Mouse (Mus musculus) layer of hippocampus, adult 2 months (tissue): ENCODE results near the gene Tcl1b3. TPM values are rescaled to one million over a fixed set of nuclear protein-coding genes. Genes with fewer than 3 reads are reported as not detected.

Source experiments
- DNase-seq, 2 experiments: peaks; one replicate each; pipeline ENCODE4 v3.0.0; 2022; ENCODE audit warnings: low spot score in 2 of 2
- H3K27ac ChIP-seq: fragments of 200-600 bp; 2 replicates; pipeline ENCODE4 v1.8.1; 2022
- H3K4me3 ChIP-seq: fragments of 200-600 bp; 2 replicates; pipeline ENCODE4 v1.8.1; 2022; ENCODE audit warnings: mild to moderate bottlenecking
- CTCF ChIP-seq: fragments of 200-600 bp; conservative IDR thresholded peaks from 2 replicates; pipeline ENCODE4 v1.8.1; 2022; ENCODE audit warnings: antibody characterized with exemption, mild to moderate bottlenecking, moderate library complexity
- total RNA-seq, 2 experiments: library from RNA; stranded (reverse); gene quantifications; 2 replicates each; pipeline ENCODE4 v1.2.3; 2021

Tcl1b3 gene
- total RNA-seq, 2 experiments from 2014 or later: not detected

DNA sequence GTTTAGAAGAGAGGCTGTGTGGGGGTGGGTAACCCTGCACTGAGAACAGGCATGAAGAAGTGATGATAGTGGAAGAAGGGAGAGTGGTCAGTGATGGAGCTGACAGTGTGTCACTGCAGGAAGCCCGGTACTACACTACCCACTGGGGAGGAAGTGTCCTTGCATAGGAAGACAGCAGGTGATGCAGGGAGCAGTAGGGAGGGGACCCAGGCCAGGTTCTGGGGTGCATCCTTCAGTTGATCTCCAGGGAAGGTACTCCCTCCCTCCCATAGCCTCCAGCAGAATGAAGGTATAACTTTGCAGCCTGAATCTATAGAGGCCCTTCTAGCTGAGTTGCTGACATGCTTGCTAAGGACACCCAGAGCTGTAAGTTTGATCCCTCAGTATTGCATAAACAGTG lies 16.2 kb downstream of the Tcl1b3 start:
- H3K27ac ChIP-seq: no peak overlapping the region
- no peak for TF ChIP-seq CTCF
- H3K4me3 ChIP-seq: no peak overlapping the region
- no peak for DNase-seq

DNA sequence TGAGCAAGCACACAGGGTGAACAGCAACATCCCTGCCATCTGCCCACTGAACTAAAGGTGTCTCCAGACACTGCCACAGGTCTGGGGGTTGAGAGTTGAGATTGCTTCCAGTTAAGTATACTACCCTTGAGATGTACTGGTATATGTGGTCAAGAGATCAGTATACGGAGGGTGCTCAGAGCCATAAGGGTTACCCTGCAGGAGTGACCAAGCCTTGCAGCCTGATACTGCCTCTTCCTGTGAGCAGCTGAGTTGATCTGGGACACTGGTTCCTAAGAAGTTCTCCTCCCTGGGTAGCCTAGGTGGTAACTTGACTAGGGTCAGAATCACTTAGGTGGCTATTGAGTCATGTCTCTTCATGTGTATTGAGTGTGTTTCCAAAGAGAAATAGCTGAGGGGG lies 17.6 kb downstream of the Tcl1b3 start:
- Histone ChIP-seq H3K27ac (no peak overlapping the region), H3K4me3 (no peak overlapping the region)
- no peak for TF ChIP-seq CTCF
- DNase-seq: no peak

DNA sequence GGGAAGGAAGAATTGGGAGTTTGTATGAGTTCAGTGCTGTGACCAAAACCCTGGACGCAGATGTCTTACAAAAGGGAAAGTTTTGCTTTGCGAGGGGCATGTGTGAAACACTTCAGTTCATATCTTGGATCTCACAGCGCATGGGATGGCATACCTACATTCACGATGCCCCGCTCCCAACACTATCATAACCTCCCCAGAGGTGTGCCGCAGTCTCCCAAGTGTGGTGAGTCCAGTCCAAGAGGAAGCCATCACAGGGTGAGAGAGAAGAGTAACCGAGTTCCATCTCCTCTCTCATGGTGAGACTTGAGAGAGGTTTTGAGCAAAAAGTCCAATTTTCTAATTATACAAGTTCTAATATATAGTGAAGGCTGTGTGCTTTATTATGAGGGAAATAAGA lies 18.4 kb downstream of the Tcl1b3 start:
- no peak for TF ChIP-seq CTCF
- Histone ChIP-seq H3K27ac (no peak overlapping the region), H3K4me3 (no peak overlapping the region)
- DNase-seq: no peak

DNA sequence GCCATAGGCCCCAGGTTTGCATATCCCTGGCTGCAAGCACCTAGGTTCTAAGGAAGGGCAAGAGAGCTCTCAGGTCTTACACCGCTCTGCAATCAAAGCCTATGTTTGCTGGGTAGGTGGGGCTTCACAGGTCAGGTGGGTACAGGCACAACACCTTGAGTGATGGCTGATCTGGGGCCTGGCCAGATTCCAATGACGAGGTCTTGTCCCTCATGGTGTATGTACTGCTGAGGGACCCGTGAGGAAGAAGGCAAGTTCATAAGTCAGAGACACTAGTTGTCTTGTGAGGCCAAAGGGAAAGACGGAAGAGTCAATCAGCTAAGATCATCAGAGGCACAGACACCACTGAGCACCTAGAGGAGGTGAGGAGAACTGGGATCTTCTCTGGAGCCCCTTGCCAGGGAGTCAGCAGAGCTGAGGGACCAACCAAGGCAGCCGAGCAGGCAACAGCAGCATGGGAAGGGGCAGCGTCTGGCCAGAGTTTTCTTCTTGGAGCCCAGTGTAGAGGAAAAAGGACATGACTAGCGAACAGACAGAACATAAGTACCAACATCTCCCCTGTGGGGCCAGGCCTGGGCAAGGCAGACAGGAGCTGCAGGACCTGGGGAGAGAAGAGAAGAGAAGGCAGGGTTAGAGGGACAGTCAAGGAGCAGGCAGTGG lies 26.4 kb downstream of the Tcl1b3 start:
- no peak for TF ChIP-seq CTCF
- H3K4me3 ChIP-seq: no peak overlapping the region
- no peak for DNase-seq
- H3K27ac ChIP-seq: no peak overlapping the region

DNA sequence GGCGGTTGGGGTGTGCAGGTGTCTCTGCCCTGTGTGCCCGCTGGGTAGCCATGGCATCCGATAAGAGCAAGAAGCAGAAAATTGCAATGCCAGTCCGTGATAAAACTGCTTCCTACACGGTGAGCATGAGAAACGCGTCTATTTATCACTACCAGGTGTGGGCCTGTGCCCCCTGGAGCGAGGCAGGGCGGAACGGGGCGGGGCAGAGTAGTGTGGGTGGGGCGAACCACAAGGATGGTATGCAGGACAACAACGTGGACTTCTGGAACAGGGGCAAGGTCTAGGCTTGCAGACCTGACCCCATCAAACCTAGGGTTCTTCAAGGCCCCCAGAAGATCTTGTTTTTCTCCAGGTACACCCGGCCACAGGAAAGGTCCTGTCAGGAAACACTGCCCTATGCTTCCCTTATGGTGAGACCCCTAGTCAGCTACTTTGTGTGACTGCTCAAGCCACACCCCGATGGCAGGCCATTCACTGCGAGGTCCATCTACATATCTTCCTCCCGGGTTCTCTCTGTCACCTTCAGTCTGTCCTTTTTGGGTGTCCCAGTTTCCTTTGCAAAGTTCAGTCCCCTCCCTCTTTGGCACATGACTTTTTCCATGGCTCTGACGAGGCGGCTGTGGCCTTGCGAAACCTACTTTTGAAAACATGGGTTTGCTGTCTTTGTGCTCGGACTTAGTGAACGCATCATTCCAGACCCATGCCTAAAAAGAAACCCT lies 31.9 kb downstream of the Tcl1b3 start, which contains the start of gene Tcl1:
Gene Tcl1 (minus strand): TSS at position 193 of the 719 bp plus-strand sequence.
- no peak for TF ChIP-seq CTCF
- no peak within 1 kb of the TSS for H3K4me3 ChIP-seq
- DNase-seq: no peak
- H3K27ac ChIP-seq: no peak within 1 kb of the TSS

DNA sequence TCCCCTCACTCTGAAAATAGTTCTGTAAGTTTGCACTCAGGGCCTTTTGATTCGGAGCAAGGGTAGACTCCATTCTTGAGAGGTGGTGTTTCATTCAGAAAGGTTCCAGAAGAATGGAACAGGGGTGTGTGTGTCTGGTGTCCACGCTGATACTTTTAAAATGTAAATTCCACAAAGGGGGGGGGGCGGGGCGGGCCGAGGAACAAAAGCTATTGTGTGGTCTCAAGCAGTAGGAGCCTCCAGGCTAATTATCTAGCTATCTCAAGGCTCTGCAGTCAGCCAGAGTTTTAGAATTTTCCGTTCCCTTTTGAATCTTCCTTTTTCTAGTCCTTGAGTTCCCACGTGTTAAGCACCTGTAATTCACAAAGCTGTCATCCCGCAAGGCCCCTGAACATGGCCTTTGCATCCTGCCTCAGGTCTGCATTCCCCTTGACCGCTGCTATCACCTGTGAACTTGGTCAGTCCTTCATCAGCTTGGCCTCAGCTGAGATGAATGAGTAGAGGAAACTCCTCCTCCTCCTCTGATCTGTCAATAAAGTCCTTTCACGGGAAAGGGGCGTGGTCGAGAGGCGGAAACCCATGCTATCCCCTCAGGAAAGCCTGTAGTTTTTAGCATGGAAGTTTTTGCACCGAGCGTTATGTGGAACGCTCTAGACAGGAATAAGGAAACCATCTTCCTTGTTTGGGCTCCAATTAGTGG lies 33.9 kb downstream of the Tcl1b3 start:
- Histone ChIP-seq H3K27ac (no peak overlapping the region), H3K4me3 (no peak overlapping the region)
- DNase-seq: no peak
- no peak for TF ChIP-seq CTCF

DNA sequence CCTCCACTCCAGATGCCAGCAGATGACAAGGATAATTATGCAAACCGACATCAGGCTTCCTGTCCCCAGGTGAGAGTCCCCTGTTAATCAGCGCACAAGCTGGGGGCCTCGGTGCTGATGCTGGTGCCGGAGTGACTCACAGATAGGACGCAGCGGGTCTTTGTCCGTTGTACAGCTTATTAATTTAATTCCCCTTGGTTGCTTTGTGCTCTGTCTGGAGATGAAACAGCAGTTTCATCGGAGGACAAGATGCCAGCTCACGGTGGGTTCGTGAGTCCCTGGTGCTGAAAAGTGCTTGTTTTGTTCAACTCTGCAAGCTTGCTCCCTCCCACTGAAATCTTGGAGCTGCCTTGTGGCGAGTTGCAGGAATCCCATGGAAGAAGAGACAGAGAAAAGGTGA lies 43.5 kb downstream of the Tcl1b3 start:
- no peak for DNase-seq
- H3K27ac ChIP-seq: no peak overlapping the region
- H3K4me3 ChIP-seq: no peak overlapping the region
- no peak for TF ChIP-seq CTCF

DNA sequence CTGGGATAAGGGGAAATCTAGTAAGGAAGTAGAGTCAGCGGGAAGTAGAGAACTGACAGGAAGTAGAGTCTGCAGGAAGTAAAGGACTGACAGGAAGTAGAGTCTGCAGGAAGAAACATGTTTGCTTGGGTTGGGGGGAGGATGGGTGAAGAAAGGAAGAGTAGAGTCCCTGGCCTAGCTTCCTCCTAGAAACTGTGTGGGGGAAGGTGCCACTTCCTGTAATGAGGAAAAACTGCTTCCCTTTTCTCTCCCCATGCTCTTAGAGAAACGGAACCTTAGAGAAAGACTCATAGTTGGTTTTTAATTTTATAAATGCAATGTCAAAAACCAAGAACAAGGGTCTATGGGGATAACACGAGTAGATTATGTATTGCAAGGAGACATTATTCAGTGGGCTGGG lies 44.2 kb downstream of the Tcl1b3 start:
- no peak for DNase-seq
- no peak overlapping the region for H3K27ac ChIP-seq
- H3K4me3 ChIP-seq: no peak overlapping the region
- no peak for TF ChIP-seq CTCF

DNA sequence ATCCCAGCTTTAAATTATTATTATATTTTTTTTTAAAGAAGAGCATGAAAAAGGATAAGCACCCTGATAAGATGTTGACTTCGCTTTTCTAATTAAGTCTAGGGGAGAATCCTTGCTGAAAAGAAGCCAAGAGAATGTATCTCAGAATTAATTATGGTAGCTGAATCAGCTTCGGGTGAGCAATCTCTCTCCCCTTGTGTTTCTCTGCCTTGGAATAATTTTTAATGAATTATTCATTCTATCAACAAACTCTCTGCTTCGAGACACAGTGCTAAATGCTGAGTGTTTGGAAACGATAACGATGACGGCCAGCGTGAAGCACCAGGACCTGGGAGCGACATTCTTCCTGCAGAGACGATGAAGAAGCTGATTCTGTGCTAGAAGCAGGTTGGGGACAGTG lies 48.2 kb downstream of the Tcl1b3 start:
- DNase-seq: no peak
- Histone ChIP-seq H3K27ac (no peak overlapping the region), H3K4me3 (no peak overlapping the region)
- no peak for TF ChIP-seq CTCF

Other genes with a start within 250 kb of the Tcl1b3 start
- gene Syne3, start 181.2 kb upstream of the Tcl1b3 start, total RNA-seq: 1 to 10 TPM; 1.7 to 1.8 TPM
- 10 to 100 TPM; 43.9 to 47.0 TPM for gene Glrx5, start 158.4 kb upstream of the Tcl1b3 start, total RNA-seq
- not detected for gene Tcl1b2, start 45.0 kb upstream of the Tcl1b3 start, total RNA-seq
- not detected for gene Tcl1b1, start 31.4 kb upstream of the Tcl1b3 start, total RNA-seq
- not detected for gene Tcl1b5, start 14.7 kb upstream of the Tcl1b3 start, total RNA-seq
- not detected for gene Tcl1b4, start 10.9 kb downstream of the Tcl1b3 start, total RNA-seq
- not detected for gene Tcl1, start 31.8 kb downstream of the Tcl1b3 start, total RNA-seq
- 10 to 100 TPM; 16.6 to 17.3 TPM for gene Tunar, start 142.8 kb downstream of the Tcl1b3 start, total RNA-seq